Mouse (Mus musculus) kidney, embryonic 16.5 days (tissue): ENCODE results near the gene Col16a1. TPM values are rescaled to one million over a fixed set of nuclear protein-coding genes. Genes with fewer than 3 reads are reported as not detected.

Experiments
- ATAC-seq: fragments of 200-750 bp; cut with Nextera tagmentation; 2 replicates; pipeline ENCODE4 v1.8.0; 2017; ENCODE audit warnings: moderate TSS enrichment; ENCODE audit not compliant: low FRiP score, low TSS enrichment
- H3K27ac ChIP-seq: fragments of 300-500 bp; sonication (generic); 2 replicates; pipeline ENCODE4 v1.5.1; 2014; ENCODE audit warnings: low read length
- H3K27me3 ChIP-seq: fragments of 300-500 bp; sonication (generic); 2 replicates; pipeline ENCODE4 v1.6.1; 2014; ENCODE audit warnings: low read length, control low read depth, mixed read lengths; ENCODE audit not compliant: insufficient read depth
- H3K36me3 ChIP-seq: fragments of 300-500 bp; sonication (generic); 2 replicates; pipeline ENCODE4 v1.6.1; 2014; ENCODE audit warnings: low read length, control low read depth, mixed read lengths; ENCODE audit not compliant: insufficient read depth
- H3K4me1 ChIP-seq: fragments of 300-500 bp; sonication (generic); 2 replicates; pipeline ENCODE4 v1.6.1; 2014; ENCODE audit warnings: low read length, control low read depth, mixed read lengths; ENCODE audit not compliant: insufficient read depth
- H3K4me2 ChIP-seq: fragments of 300-500 bp; sonication (generic); replicated peaks from 2 replicates; pipeline ENCODE4 v1.6.1; 2014; ENCODE audit warnings: low read depth, low read length
- H3K4me3 ChIP-seq: fragments of 300-500 bp; sonication (generic); 2 replicates; pipeline ENCODE4 v1.5.1; 2014; ENCODE audit warnings: mild to moderate bottlenecking, low read length
- H3K9ac ChIP-seq: fragments of 300-500 bp; sonication (generic); replicated peaks from 2 replicates; pipeline ENCODE4 v1.6.1; 2014; ENCODE audit warnings: low read length
- H3K9me3 ChIP-seq: fragments of 300-500 bp; sonication (generic); 2 replicates; pipeline ENCODE4 v1.6.1; 2016; ENCODE audit warnings: low read length, control low read depth
- WGBS: fragments of 180-500 bp; shearing (Covaris S2); extraction: QIAGEN DNeasy Blood & Tissue Kit; methylation state at CpG from one replicate; pipeline ENCODE4 v1.1.7; 2014; 5-methylcytosine and 5-hydroxymethylcytosine counted together
- polyA plus RNA-seq: library from polyadenylated mRNA; unstranded; fragments of >200 nt; fragmentation: Nextera tagmentation; extraction: Ambion mirVana; gene quantifications from 2 replicates; pipeline ENCODE4 v1.2.1, GENCODE M21; 2015

The Col16a1 gene
- polyA plus RNA-seq, 1 experiment from 2014 or later, result 48.8 TPM

- H3K36me3 ChIP-seq, result no peaks in the 10 kb centered on the region
- no peaks in the 10 kb centered on the region for H3K9me3 ChIP-seq
- ATAC-seq, result no peak
- WGBS, result 45% methylated on average over 6 of the region's 6 CpGs
- no peak overlapping the region for H3K9ac ChIP-seq
- peaks cover 15% of the 10 kb centered on the region for H3K4me1 ChIP-seq
- H3K27ac ChIP-seq, result no peak overlapping the region
- H3K4me2 ChIP-seq, result no peak overlapping the region
- no peak overlapping the region for H3K4me3 ChIP-seq
- peaks cover 9% of the 10 kb centered on the region for H3K27me3 ChIP-seq
Observed at GRCm38 (mm10) chr4:130133399-130133798, 85.8 kb downstream of the Col16a1 start.

DNA sequence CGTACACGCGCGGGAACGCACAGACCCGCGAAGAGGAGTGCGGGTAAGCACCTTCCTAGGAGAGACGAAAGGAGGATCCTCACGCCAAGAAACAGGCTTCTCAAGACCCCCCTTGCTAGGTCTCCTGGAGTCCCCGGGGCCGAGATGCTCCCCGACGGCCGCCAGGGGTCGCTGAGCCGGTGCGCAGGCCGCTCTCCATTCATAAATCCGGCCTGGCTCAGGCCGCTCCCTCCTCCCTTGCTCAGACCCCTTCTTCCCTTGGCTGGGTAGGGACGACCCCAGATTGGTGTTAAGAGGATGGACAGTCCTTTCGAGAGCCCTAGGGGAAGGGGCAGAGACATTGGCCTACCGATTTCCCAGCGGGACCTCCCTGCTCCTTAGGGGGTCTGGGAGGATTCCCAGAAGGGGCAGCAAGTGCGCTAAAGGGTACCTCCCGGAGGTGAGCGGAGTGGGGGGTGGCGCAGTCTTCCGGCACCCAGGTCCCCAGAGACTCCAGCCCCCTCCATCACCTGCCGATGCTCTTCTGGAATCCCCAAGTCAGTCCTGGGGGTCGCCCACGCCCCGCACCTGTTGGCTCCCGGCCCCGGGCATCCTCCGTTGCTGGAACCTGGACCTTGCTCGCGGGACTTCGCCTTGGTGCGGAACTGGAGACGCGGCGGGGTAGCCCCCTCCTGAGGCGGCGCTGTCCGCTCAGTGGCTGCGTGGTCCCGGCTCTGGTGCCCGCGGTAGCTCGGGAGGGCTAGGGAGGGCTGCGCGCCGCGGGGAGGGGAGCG, 91.0 kb downstream of the Col16a1 start:
- no peaks in the 10 kb centered on the region for H3K36me3 ChIP-seq
- peak overlapping the region; percentile 64 for H3K4me2 ChIP-seq
- H3K4me3 ChIP-seq, result peak overlapping the region; percentile 41
- ATAC-seq, result peak; percentile 57
- H3K4me1 ChIP-seq, result peaks cover 17% of the 10 kb centered on the region
- no peak overlapping the region for H3K27ac ChIP-seq
- H3K27me3 ChIP-seq, result peaks cover 38% of the 10 kb centered on the region
- H3K9me3 ChIP-seq, result no peaks in the 10 kb centered on the region
- WGBS, result under 1% methylated on average over 52 of the region's 57 CpGs
- H3K9ac ChIP-seq, result peak overlapping the region; percentile 50; the same call in 1 of the 2 replicates

GRCm38 (mm10) chr4:130139214-130139492, 91.5 kb downstream of the Col16a1 start, which contains the start of gene Hcrtr1:
Gene Hcrtr1, minus strand, starts transcription at chr4:130139359.
- H3K27ac ChIP-seq, result no peak within 1 kb of the TSS
- peaks cover 38% of the 10 kb centered on the region for H3K27me3 ChIP-seq
- no peaks in the 10 kb centered on the region for H3K36me3 ChIP-seq
- no peaks in the 10 kb centered on the region for H3K9me3 ChIP-seq
- ATAC-seq, result no peak
- 2% methylated on average over 13 of the region's 15 CpGs for WGBS
- peak within 1 kb of the TSS; percentile 64 for H3K4me2 ChIP-seq
- peak within 1 kb of the TSS; percentile 41 for H3K4me3 ChIP-seq
- H3K4me1 ChIP-seq, result peaks cover 17% of the 10 kb centered on the region
- H3K9ac ChIP-seq, result peak within 1 kb of the TSS; percentile 50; the same call in 1 of the 2 replicates

DNA sequence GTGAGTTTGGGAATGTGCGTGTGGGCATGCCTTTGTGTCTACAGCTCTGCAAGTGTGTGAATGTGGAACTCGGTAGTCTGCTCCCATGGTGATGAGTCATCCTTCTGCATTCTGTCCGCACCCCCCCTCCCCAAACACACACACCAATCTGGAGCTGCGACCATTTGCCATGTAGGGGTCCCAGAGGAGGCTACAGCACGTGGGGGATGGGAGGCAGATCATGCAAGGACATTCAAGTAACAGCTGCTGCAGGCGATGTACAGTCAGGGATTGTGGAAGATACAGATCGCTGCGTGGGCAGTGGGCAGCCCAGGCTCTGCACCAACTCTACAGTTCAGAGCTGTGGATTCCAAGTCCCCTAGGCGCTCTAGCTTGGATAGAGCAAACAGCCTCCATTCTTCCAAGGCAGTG, 93.4 kb downstream of the Col16a1 start:
- Histone ChIP-seq H3K4me3 (no peak overlapping the region), H3K9me3 (peaks cover 7% of the 10 kb centered on the region), H3K27me3 (peaks cover 42% of the 10 kb centered on the region), H3K9ac (no peak overlapping the region), H3K27ac (no peak overlapping the region), H3K36me3 (no peaks in the 10 kb centered on the region), H3K4me1 (peaks cover 12% of the 10 kb centered on the region), H3K4me2 (no peak overlapping the region)
- WGBS, result 54% methylated on average over 9 of the region's 9 CpGs
- ATAC-seq, result no peak

- no peak for ATAC-seq
- WGBS, result 55% methylated on average over 3 of the region's 3 CpGs
- Histone ChIP-seq H3K27ac (no peak overlapping the region), H3K9ac (no peak overlapping the region), H3K4me1 (peaks cover 12% of the 10 kb centered on the region), H3K9me3 (peaks cover 7% of the 10 kb centered on the region), H3K36me3 (no peaks in the 10 kb centered on the region), H3K4me3 (no peak overlapping the region), H3K27me3 (peaks cover 42% of the 10 kb centered on the region), H3K4me2 (no peak overlapping the region)
Observed at GRCm38 (mm10) chr4:130141786-130142185, 94.1 kb downstream of the Col16a1 start.

GRCm38 (mm10) chr4:130148405-130148804, 100.8 kb downstream of the Col16a1 start:
- H3K27me3 ChIP-seq, result peaks cover 24% of the 10 kb centered on the region
- no peaks in the 10 kb centered on the region for H3K4me1 ChIP-seq
- H3K9me3 ChIP-seq, result peaks cover 7% of the 10 kb centered on the region
- no peak overlapping the region for H3K9ac ChIP-seq
- no peak for ATAC-seq
- H3K4me3 ChIP-seq, result no peak overlapping the region
- no peak overlapping the region for H3K27ac ChIP-seq
- no peak overlapping the region for H3K4me2 ChIP-seq
- H3K36me3 ChIP-seq, result no peaks in the 10 kb centered on the region
- WGBS, result 65% methylated on average over 10 of the region's 10 CpGs

Other genes with a start within 250 kb of the Col16a1 start
- 272 and 298 TPM in 2 replicates for gene Ptp4a2, start 236.6 kb upstream of the Col16a1 start, polyA plus RNA-seq
- 0.32 TPM in 1 of 2 replicates, not detected in the other for gene Spocd1, start 118.6 kb upstream of the Col16a1 start, polyA plus RNA-seq
- 1.7 and 3.2 TPM in 2 replicates for gene Adgrb2, start 63.0 kb upstream of the Col16a1 start, polyA plus RNA-seq
- 85.5 and 90.9 TPM in 2 replicates for gene Pef1, start 54.7 kb downstream of the Col16a1 start, polyA plus RNA-seq
- gene Hcrtr1, start 91.5 kb downstream of the Col16a1 start, polyA plus RNA-seq, result 0.19 and 0.31 TPM in 2 replicates
- gene Tinagl1, start 127.3 kb downstream of the Col16a1 start, polyA plus RNA-seq, result 71.2 and 93.4 TPM in 2 replicates
- gene Gm853, start 174.6 kb downstream of the Col16a1 start, polyA plus RNA-seq, result 1.2 and 2.6 TPM in 2 replicates
- gene Serinc2, start 231.4 kb downstream of the Col16a1 start, polyA plus RNA-seq, result 58.6 and 65.0 TPM in 2 replicates